Mouse (Mus musculus): ENCODE results near the gene Mef2a.

DNA sequence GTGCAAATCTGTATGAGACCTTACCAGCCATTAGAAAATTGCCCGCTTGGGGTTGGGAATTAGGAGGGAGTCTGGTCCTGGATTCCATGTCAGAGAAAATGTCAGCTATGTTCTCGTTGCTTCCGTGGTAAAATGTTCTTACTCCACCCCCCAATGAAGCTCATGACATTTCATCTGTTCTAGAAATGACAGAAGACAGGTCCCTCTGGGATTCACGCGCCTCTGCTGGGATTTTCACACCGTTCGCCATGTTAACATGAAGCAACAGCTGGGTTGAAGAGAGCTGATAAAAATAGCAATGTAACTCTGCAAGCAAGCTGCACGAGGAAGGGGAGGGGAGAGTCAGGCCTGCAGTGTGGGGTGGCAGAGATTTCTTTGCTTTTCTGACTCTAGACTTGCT, 42.1 kb upstream of the Mef2a start:
- TF ChIP-seq POLR2A (IDR thresholded peaks at IDR 0.05; ENCODE audit: insufficient read depth, low read depth, low read length) (no peak), CTCF (IDR thresholded peaks at IDR 0.05; ENCODE audit: insufficient read depth, low read depth, low read length) (no peak)
